Mouse (Mus musculus) liver, embryonic 11.5 days (tissue): ENCODE measurements around the gene Nfia. TPM values are rescaled to one million over a fixed set of nuclear protein-coding genes. Genes with fewer than 3 reads are reported as not detected.

ENCODE experiments used
- ATAC-seq: fragments of 200-750 bp; cut with Nextera tagmentation; replicated peaks from 2 replicates; pipeline ENCODE4 v1.8.0; 2017; ENCODE audit warnings: moderate number of reproducible peaks, mild to moderate bottlenecking, moderate TSS enrichment, moderate library complexity; ENCODE audit not compliant: low FRiP score
- DNase-seq: peaks from one replicate; pipeline ENCODE4 v3.0.0-alpha.2; 2017; ENCODE audit warnings: low spot score
- H3K27ac ChIP-seq: fragments of 300-500 bp; sonication (generic); 2 replicates; pipeline ENCODE4 v1.5.1; 2014; ENCODE audit warnings: mild to moderate bottlenecking, low read depth, low read length, control low read depth
- H3K27me3 ChIP-seq: fragments of 300-500 bp; sonication (generic); replicated peaks from 2 replicates; pipeline ENCODE4 v1.6.1; 2014; ENCODE audit warnings: low read length, mixed read lengths; ENCODE audit not compliant: control insufficient read depth, insufficient read depth
- H3K36me3 ChIP-seq: fragments of 300-500 bp; sonication (generic); 2 replicates; pipeline ENCODE4 v1.6.1; 2014; ENCODE audit warnings: mild to moderate bottlenecking, low read length, moderate library complexity, mixed read lengths; ENCODE audit not compliant: control insufficient read depth, insufficient read depth
- H3K4me1 ChIP-seq: fragments of 300-500 bp; sonication (generic); replicated peaks from 2 replicates; pipeline ENCODE4 v1.6.1; 2014; ENCODE audit warnings: low read length, mixed read lengths; ENCODE audit not compliant: control insufficient read depth, insufficient read depth
- H3K4me2 ChIP-seq: fragments of 300-500 bp; sonication (generic); 2 replicates; pipeline ENCODE4 v1.6.1; 2014; ENCODE audit warnings: mild to moderate bottlenecking, control low read depth, moderate library complexity
- H3K4me3 ChIP-seq: fragments of 300-500 bp; sonication (generic); 2 replicates; pipeline ENCODE4 v1.5.1; 2014; ENCODE audit warnings: low read depth, low read length, control low read depth
- H3K9ac ChIP-seq: fragments of 300-500 bp; sonication (generic); 2 replicates; pipeline ENCODE4 v1.6.1; 2014; ENCODE audit warnings: low read depth, low read length, control low read depth
- H3K9me3 ChIP-seq: fragments of 300-500 bp; sonication (generic); 2 replicates; pipeline ENCODE4 v1.6.1; 2016; ENCODE audit warnings: low read length, inconsistent platforms, mixed read lengths; ENCODE audit not compliant: control insufficient read depth
- WGBS: fragments of 180-500 bp; shearing (Covaris S2); extraction: QIAGEN DNeasy Blood & Tissue Kit; methylation state at CpG from one replicate; pipeline ENCODE4 v1.1.7; 2014; 5-methylcytosine and 5-hydroxymethylcytosine counted together
- polyA plus RNA-seq: library from polyadenylated mRNA; unstranded; fragments of >200 nt; fragmentation: Nextera tagmentation; extraction: Ambion mirVana; gene quantifications from 2 replicates; pipeline ENCODE4 v1.2.1, GENCODE M21; 2014

Nfia gene
- polyA plus RNA-seq, 1 experiment from 2014 or later = 11.3 TPM

DNA sequence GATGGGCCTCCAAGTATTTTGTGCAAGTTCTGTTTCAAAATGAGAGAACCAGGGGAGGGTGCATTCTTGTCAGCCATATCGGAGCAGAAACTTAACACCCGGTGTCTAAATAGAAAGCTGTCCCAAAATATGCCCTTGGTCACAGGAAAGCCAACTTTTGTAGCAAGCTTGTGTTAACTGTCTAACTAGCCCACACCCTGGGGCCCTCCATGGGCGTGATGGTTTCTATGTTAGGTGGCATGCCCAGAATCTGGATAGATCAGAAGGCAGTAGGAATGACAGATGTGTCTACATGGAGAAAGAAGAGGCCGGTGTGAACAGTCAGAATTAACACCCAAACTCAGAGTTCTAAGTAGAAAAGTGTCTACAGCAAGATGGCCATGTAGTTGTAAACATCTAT is 282.5 kb downstream of the Nfia start:
- no peaks in the 10 kb centered on the region for H3K4me1 ChIP-seq
- H3K36me3 ChIP-seq = no peaks in the 10 kb centered on the region
- H3K4me2 ChIP-seq = no peak overlapping the region
- no peaks in the 10 kb centered on the region for H3K27me3 ChIP-seq
- DNase-seq = no peak
- H3K9ac ChIP-seq = no peak overlapping the region
- H3K4me3 ChIP-seq = no peak overlapping the region
- no peaks in the 10 kb centered on the region for H3K9me3 ChIP-seq
- ATAC-seq = no peak
- WGBS = 83% methylated on average over 4 of the region's 4 CpGs
- no peak overlapping the region for H3K27ac ChIP-seq

DNA sequence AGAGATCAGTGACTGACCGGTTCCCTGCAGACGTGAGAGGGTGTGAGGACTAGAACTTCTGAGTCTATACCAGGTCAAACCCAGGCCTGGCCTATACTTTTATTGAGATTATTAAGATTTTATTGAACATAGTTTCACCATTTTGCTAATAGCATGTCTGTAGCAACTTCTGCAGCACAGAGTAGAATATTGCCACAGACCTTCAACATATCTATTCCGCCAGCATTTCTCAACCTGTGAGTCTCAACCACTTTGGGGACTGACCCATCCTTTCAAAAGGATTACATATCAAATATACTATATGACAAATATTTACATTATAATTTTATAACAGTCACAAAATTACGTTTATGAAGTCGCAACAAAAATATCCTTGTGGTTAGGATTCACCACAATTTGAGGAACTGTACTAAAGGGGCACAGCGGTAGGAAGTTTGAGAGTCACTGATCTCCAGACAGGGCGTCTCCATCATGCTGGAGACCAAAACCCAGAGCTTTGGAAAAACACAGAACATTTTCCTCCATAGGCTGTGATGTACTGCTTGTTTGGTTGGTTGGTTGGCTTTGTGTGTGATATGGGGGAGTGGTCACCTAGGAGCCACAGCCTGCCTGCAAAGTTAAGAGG is 284.0 kb downstream of the Nfia start:
- H3K9me3 ChIP-seq = no peaks in the 10 kb centered on the region
- H3K36me3 ChIP-seq = no peaks in the 10 kb centered on the region
- no peaks in the 10 kb centered on the region for H3K27me3 ChIP-seq
- ATAC-seq (no peak), DNase-seq (no peak)
- no peak overlapping the region for H3K9ac ChIP-seq
- H3K4me1 ChIP-seq = no peaks in the 10 kb centered on the region
- no peak overlapping the region for H3K4me3 ChIP-seq
- H3K27ac ChIP-seq = no peak overlapping the region
- 70% methylated on average over 7 of the region's 7 CpGs for WGBS
- no peak overlapping the region for H3K4me2 ChIP-seq

GRCm38 (mm10) chr4:98057246-98057645 is 284.7 kb downstream of the Nfia start:
- H3K9ac ChIP-seq = no peak overlapping the region
- DNase-seq = no peak
- 75% methylated on average over 12 of the region's 12 CpGs for WGBS
- H3K4me2 ChIP-seq = no peak overlapping the region
- no peaks in the 10 kb centered on the region for H3K4me1 ChIP-seq
- no peaks in the 10 kb centered on the region for H3K9me3 ChIP-seq
- ATAC-seq = no peak
- H3K27ac ChIP-seq = no peak overlapping the region
- no peaks in the 10 kb centered on the region for H3K27me3 ChIP-seq
- no peak overlapping the region for H3K4me3 ChIP-seq
- no peaks in the 10 kb centered on the region for H3K36me3 ChIP-seq

GRCm38 (mm10) chr4:98057721-98058120 is 285.2 kb downstream of the Nfia start:
- Histone ChIP-seq H3K27ac (no peak overlapping the region), H3K27me3 (no peaks in the 10 kb centered on the region), H3K4me2 (no peak overlapping the region), H3K4me1 (no peaks in the 10 kb centered on the region), H3K9ac (no peak overlapping the region), H3K36me3 (no peaks in the 10 kb centered on the region), H3K9me3 (no peaks in the 10 kb centered on the region), H3K4me3 (no peak overlapping the region)
- ATAC-seq = no peak
- WGBS = 70% methylated on average over 4 of the region's 4 CpGs
- DNase-seq = no peak

DNA sequence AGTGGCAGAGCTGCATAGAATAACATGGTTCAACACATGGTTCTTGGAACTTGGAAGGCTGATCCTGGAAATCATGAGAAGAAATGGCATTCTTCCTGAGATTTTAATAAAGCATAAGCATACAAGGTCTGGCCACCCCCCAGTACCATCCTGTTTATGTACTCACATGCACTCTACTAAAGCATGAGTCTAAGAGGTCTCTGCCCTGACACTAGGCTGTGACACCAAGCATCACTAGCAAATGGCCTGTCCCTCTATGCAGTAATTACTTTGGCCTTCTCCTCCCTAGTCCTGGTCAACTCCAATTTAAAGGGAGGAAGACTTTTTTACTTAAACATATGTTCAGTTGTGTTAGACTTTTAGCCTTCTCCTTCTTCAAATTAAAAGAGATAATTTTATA is 285.6 kb downstream of the Nfia start:
- ATAC-seq = no peak
- Histone ChIP-seq H3K9ac (no peak overlapping the region), H3K27me3 (no peaks in the 10 kb centered on the region), H3K4me1 (no peaks in the 10 kb centered on the region), H3K4me3 (no peak overlapping the region), H3K9me3 (no peaks in the 10 kb centered on the region), H3K36me3 (no peaks in the 10 kb centered on the region), H3K27ac (no peak overlapping the region), H3K4me2 (no peak overlapping the region)
- DNase-seq = no peak

- no peaks in the 10 kb centered on the region for H3K36me3 ChIP-seq
- H3K4me3 ChIP-seq = no peak overlapping the region
- 52% methylated on average over 1 of the region's 1 CpGs for WGBS
- no peak overlapping the region for H3K27ac ChIP-seq
- H3K4me1 ChIP-seq = no peaks in the 10 kb centered on the region
- H3K27me3 ChIP-seq = no peaks in the 10 kb centered on the region
- H3K9ac ChIP-seq = no peak overlapping the region
- H3K4me2 ChIP-seq = no peak overlapping the region
- DNase-seq (no peak), ATAC-seq (no peak)
- no peaks in the 10 kb centered on the region for H3K9me3 ChIP-seq
Observed at GRCm38 (mm10) chr4:98060601-98061000, 288.1 kb downstream of the Nfia start.

DNA sequence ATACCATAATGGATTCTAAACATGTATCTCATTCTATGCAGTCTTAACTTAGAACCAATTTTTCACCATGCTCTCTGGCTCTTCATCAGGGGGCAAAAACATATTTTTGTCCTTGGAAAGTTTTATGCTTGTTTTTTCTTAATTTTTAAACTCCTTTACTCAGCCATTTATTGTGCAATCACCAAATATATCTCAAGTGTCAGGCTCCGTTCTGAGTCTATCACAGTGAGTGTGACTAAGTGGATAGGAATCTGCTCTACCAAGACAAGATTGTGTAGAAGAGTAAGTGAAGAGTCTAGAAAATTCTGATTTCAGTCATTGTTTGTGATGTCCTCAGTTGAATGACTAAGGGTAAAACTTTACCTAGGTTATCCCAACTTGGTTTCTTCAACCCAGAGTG is 288.6 kb downstream of the Nfia start:
- H3K27ac ChIP-seq = no peak overlapping the region
- H3K9me3 ChIP-seq = no peaks in the 10 kb centered on the region
- no peaks in the 10 kb centered on the region for H3K27me3 ChIP-seq
- no peak overlapping the region for H3K4me3 ChIP-seq
- no peak for ATAC-seq
- no peak for DNase-seq
- WGBS = 48% methylated on average over 1 of the region's 1 CpGs
- H3K4me1 ChIP-seq = no peaks in the 10 kb centered on the region
- no peaks in the 10 kb centered on the region for H3K36me3 ChIP-seq
- H3K4me2 ChIP-seq = no peak overlapping the region
- no peak overlapping the region for H3K9ac ChIP-seq

DNA sequence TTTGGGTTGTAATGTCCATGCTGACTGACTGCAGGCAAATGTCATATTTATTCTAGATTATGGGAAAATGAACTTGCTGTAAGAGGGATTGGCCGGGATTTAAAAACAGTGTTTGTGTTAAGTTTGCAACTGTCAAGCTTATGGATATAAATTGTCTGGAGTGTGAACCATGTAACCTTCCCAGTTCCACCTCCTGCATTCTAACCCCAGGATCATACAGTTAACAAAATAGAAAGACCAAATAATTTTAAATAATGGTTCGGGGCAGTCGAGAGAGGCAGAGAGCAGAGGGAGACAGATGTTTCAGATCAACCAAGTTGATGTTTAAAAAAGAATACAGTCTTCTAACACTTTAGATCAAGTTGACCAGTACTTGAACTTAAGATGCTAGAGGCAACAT is 290.7 kb downstream of the Nfia start:
- Histone ChIP-seq H3K36me3 (no peaks in the 10 kb centered on the region), H3K27me3 (no peaks in the 10 kb centered on the region), H3K9me3 (no peaks in the 10 kb centered on the region), H3K4me1 (no peaks in the 10 kb centered on the region), H3K27ac (no peak overlapping the region), H3K4me2 (no peak overlapping the region), H3K9ac (no peak overlapping the region), H3K4me3 (no peak overlapping the region)
- ATAC-seq = no peak
- WGBS = 64% methylated on average over 3 of the region's 3 CpGs
- no peak for DNase-seq

GRCm38 (mm10) chr4:98076106-98076505 is 303.6 kb downstream of the Nfia start:
- DNase-seq = no peak
- no peak overlapping the region for H3K4me3 ChIP-seq
- H3K9ac ChIP-seq = no peak overlapping the region
- H3K36me3 ChIP-seq = peaks cover 3% of the 10 kb centered on the region; the same call in 1 of the 2 replicates
- no peaks in the 10 kb centered on the region for H3K9me3 ChIP-seq
- WGBS = 71% methylated on average over 7 of the region's 7 CpGs
- H3K27me3 ChIP-seq = no peaks in the 10 kb centered on the region
- no peaks in the 10 kb centered on the region for H3K4me1 ChIP-seq
- no peak overlapping the region for H3K27ac ChIP-seq
- ATAC-seq = no peak
- no peak overlapping the region for H3K4me2 ChIP-seq
